Mouse (Mus musculus) lung, adult 2 months (tissue): ENCODE data around the gene Zc3h4. TPM values are rescaled to one million over a fixed set of nuclear protein-coding genes. Genes with fewer than 3 reads are reported as not detected.

Experiments
- DNase-seq: peaks from one replicate; pipeline ENCODE4 v3.0.0; 2022
- H3K4me1 ChIP-seq: fragments of 200-500 bp; 2 replicates; pipeline ENCODE4 v1.6.1; 2011; ENCODE audit warnings: low read length; ENCODE audit not compliant: control insufficient read depth, insufficient read depth
- H3K4me3 ChIP-seq: fragments of 200-500 bp; replicated peaks from 2 replicates; pipeline ENCODE3; 2011; ENCODE audit warnings: low read depth, mild to moderate bottlenecking, control low read depth, low read length; ENCODE audit errors: extremely low read depth
- CTCF ChIP-seq: fragments of 200-500 bp; IDR thresholded peaks from 2 replicates; pipeline ENCODE4 v1.5.1; 2011; ENCODE audit warnings: mild to moderate bottlenecking, low read length, control low read depth; ENCODE audit not compliant: insufficient read depth
- POLR2A ChIP-seq: fragments of 200-500 bp; IDR thresholded peaks from 2 replicates; pipeline ENCODE4 v1.6.1; 2011; ENCODE audit warnings: low read depth, mild to moderate bottlenecking, control low read depth, low read length, borderline replicate concordance; ENCODE audit errors: extremely low read depth
- WGBS: fragments of 180-500 bp; shearing (Covaris S2); methylation state at CpG from one replicate; pipeline ENCODE4 v1.1.7; 2018; 5-methylcytosine and 5-hydroxymethylcytosine counted together
- polyA plus RNA-seq: library from polyadenylated mRNA; depleted of rRNA; stranded (reverse); fragments of >200 nt; gene quantifications from 2 replicates; pipeline ENCODE4 v1.2.3, GENCODE M21; 2012

The Zc3h4 gene
- polyA plus RNA-seq, 1 experiment, result 45.9 TPM

DNA sequence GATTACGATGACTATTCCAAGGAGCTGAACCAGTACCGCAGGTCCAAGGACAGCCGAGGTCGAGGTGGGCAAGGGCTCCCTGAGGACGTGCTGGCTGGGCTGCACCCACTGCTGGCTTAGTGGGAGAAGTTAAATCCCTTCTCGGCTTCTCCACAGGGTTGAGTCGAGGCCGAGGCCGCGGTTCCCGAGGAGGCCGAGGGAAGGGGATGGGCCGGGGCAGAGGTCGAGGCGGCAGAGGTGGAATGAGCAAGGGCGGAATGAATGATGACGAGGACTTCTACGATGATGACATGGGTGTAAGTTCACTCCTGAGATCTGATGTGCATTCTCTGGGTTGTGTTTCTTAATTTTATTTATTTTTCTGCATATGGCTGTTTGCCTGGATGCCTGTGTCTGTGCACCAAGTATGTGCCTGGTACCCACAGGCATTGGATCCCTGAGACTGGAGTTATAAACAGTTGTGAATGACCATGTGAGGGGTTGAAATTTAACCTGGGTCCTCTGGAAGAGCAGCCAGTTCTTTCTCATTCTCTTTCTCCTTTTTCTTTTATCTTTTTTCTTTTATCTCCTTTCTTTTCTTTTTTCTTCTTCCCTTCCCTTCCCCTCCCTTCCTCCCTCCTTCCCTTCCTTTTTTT, 21.6 kb downstream of the Zc3h4 start:
- Histone ChIP-seq H3K4me3 (no peak overlapping the region), H3K4me1 (no peaks in the 10 kb centered on the region; the same call in 1 of the 2 replicates)
- no peak for TF ChIP-seq POLR2A
- DNase-seq, result no peak
- WGBS, result 86% methylated on average over 18 of the region's 18 CpGs

DNA sequence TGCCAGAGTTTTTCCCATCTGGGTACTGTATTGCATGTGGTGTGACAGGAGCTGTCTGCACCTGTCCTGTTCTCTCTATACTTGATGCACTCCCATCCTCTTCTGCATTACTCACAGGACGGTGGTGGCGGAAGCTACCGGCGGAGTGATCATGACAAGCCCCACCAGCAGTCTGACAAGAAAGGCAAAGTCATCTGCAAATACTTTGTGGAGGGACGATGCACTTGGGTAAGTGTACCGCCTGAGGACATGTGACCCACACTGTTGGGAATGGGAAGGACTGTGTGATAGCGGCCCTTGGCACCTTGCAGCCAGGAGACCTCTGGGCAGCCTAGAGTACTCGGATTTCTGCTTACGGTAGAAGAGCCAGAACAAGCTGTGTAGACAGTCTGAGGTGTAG, 23.0 kb downstream of the Zc3h4 start:
- WGBS, result 87% methylated on average over 9 of the region's 9 CpGs
- DNase-seq, result no peak

DNA sequence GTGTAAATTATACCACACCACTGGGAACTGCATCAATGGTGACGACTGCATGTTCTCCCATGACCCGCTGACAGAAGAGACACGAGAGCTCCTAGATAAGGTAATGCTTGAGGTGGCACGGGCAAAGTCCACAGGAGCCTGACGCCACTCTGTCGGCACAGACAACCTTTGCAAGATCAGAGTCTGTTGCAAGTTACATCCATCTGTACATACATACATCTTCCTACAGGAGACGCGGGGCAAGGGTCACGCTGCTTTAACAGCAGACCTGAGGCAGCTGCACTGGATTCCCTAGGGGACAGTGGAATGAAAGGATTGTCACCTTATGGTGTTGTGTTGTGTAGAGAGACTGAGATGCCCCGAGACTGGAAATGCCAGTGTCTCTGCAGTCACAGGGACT, 25.0 kb downstream of the Zc3h4 start:
- no peak for DNase-seq
- no peak for TF ChIP-seq CTCF
- no peak for TF ChIP-seq POLR2A
- Histone ChIP-seq H3K4me3 (no peak overlapping the region), H3K4me1 (no peaks in the 10 kb centered on the region)
- 89% methylated on average over 10 of the region's 10 CpGs for WGBS

More for the DNA sequence above, 23.0 kb downstream of the Zc3h4 start:
- TF ChIP-seq CTCF, result no peak
- no peak for TF ChIP-seq POLR2A
- Histone ChIP-seq H3K4me1 (no peaks in the 10 kb centered on the region; the same call in 1 of the 2 replicates), H3K4me3 (no peak overlapping the region)

DNA sequence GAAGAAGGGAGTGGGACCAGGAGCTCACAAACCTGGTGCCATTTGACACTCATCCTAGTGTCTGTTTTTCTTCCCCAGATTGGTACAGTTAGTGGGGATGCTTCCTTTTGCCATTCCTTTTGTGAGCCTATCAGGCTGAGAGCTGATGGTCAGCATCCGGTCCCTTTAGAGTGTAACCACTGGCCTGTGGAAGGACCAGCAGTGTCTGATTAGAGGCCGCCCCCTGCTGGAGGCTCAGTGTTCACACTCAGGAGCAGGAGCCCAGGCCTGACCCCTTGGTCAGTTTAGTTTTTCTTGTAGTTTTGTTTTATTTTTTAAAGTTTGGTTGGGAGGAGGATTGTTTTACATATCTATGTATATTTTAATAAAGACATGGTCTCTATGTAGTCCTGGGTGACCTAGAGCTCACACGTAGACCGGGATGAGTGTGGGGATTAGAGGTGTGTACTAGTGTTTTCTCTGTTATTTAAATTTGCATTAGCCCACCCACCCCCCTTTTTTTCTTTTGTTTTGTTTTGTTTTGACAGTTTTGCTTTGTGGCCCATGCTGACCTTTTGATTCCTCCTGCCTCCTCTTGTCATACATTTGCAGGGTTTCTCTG, 25.5 kb downstream of the Zc3h4 start:
- H3K4me3 ChIP-seq, result no peak overlapping the region
- WGBS, result 52% methylated on average over 4 of the region's 4 CpGs
- H3K4me1 ChIP-seq, result no peaks in the 10 kb centered on the region
- DNase-seq, result peak; percentile 81
- TF ChIP-seq POLR2A (no peak), CTCF (peak; percentile 79)

DNA sequence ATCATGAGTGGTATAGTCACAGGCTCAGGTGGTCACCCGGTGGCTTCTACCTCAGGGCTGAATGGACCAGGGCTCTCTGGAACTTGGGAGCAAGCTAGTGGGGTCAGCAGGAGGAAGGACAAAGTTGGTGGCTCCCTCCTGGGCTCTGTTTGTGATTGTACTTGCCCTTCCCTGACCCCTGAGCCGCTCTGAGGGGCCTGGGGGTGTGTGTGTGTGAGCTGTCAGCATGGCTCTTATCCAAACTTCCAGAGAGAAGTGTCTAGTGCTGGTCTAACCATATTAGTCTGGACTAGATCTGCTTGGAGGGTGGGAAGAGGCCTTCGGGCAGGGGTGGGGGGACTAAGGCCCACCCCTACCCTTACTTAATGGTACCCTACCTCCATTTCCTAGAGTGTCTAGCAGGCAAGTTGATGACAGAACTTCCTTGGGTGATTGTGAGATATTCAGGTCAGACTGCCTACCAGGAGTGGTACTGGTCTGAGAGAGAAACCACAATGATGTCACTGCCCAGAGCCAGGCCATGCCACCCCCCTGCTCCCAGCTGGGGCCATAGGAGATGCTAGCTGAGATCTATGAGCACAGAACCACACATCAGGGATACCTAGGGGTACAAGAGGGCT, 32.8 kb downstream of the Zc3h4 start:
- DNase-seq, result no peak

DNA sequence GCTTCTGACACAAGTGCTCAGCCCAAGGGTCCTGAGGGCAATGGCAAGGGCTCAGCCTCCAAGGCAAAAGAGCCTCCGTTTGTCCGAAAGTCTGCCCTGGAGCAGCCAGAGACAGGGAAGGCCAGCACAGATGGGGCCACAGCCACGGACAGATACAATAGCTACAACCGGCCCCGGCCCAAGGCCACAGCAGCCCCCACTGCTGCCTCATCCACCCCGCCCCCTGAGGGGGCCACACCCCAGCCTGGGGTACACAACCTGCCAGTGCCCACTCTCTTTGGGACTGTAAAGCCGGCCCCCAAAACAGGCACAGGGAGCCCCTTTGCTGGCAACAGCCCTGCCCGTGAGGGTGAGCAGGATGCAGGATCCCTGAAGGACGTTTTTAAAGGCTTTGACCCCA, 34.4 kb downstream of the Zc3h4 start:
- 87% methylated on average over 9 of the region's 9 CpGs for whole genome bisulfite sequencing

More for the DNA sequence above, 32.8 kb downstream of the Zc3h4 start:
- TF ChIP-seq POLR2A (no peak), CTCF (no peak)
- no peaks in the 10 kb centered on the region for H3K4me1 ChIP-seq
- H3K4me3 ChIP-seq, result no peak overlapping the region
- 63% methylated on average over 3 of the region's 3 CpGs for WGBS

DNA sequence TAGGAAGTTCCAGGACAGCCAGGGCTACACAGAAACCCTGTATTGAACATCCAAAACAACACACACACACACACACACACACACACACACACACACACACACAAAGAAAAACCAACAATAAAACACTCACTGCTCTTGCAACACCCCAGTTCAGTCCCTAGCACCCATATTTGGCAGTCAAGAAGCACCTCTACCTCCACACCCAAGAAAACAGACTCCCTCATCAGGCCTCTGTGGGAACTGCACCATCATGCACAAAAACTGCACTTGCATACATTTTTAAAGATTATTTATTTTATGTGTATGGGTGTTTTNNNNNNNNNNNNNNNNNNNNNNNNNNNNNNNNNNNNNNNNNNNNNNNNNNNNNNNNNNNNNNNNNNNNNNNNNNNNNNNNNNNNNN, 40.5 kb downstream of the Zc3h4 start:
- H3K4me3 ChIP-seq, result no peak overlapping the region
- H3K4me1 ChIP-seq, result peaks cover 6% of the 10 kb centered on the region
- TF ChIP-seq CTCF (no peak), POLR2A (no peak)
- DNase-seq, result no peak

More for the DNA sequence above, 34.4 kb downstream of the Zc3h4 start:
- H3K4me1 ChIP-seq, result no peaks in the 10 kb centered on the region
- no peak for DNase-seq
- TF ChIP-seq POLR2A (no peak), CTCF (no peak)
- H3K4me3 ChIP-seq, result no peak overlapping the region

DNA sequence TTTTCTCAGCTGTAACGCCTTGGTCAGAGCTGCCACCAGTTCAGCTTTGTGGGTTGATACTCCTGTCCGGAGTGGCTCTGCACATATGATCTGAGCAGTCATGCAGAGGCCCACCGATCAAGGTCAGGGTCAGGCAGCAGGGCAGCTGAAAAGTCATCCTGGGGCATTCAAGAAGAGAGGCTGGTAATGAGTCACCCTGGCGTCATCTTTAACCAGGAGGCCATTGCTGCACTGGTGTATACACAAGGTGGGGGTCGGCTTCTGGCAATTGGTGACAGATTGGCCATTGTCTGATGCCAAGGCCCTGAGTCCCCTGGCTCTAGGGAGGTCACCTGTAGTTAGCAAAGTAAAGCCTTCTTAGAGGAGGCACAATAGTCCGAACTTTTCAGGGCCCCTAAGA, 50.9 kb downstream of the Zc3h4 start:
- Histone ChIP-seq H3K4me3 (no peak overlapping the region), H3K4me1 (peaks cover 2% of the 10 kb centered on the region; the same call in 1 of the 2 replicates)
- TF ChIP-seq POLR2A (no peak), CTCF (no peak)
- DNase-seq, result no peak
- WGBS, result 77% methylated on average over 6 of the region's 6 CpGs

DNA sequence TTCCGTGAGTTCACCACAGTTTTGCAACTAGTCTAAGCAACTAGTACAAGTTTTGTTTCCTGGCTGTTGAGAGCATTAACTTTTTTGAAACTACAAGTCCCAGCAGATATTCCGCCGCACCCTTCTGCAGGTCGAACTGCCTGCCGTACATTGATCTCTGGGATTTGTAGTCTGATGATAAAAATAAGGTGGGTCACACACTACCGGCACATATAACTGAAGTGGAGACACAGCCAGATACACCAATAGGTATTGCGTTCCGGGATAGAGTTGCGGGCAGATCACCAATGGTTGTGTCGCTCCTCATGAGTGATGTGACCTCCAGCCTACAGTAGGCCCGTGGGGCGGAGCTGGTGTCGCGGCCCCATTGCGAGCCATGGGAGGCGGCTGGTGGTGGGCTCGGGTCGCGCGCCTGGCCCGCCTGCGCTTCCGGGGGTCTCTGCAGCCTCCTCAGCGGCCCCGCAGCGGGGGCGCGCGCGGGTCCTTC, 51.9 kb downstream of the Zc3h4 start, which contains the start of gene Tmem160:
Tmem160 (plus strand) TSS at position 193 of the 487 bp plus-strand sequence.
- DNase-seq, result peak; percentile 86
- WGBS, result under 1% methylated on average over 30 of the region's 30 CpGs
- no peak; the same call in 1 of the 2 replicates for TF ChIP-seq POLR2A
- no peak for TF ChIP-seq CTCF
- H3K4me1 ChIP-seq, result peaks cover 2% of the 10 kb centered on the region; the same call in 1 of the 2 replicates
- peak within 1 kb of the TSS; percentile 71 for H3K4me3 ChIP-seq

DNA sequence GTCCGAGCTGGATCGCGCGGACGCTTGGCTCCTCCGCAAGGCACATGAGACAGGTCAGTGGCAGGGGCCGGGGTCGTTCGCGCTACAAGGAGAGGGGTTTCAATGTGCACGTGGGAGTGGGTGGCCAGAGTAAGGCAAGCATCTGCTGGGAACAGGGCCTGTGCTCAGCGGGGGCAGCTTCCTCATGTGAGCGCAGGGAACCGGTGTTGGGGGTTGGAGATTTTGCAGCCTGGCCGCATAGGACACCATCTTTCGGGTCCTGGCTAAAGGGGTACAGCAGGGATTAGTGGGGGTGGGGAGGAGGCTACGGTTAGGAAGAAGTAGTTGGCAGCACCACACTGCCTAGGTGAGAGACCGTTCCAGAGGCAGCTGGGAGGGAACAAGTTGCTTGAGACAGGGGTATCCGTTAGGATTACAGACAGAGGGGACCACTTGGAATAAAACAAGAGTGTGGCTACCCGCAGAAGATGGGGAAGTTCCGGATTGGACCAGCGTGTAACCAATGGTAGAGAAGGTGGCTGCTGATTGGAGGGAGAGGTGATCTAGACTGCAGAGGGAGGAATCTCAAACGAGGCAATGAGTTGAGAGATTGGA, 52.5 kb downstream of the Zc3h4 start:
- WGBS, result under 1% methylated on average over 23 of the region's 23 CpGs
- Histone ChIP-seq H3K4me1 (peaks cover 2% of the 10 kb centered on the region; the same call in 1 of the 2 replicates), H3K4me3 (peak overlapping the region; percentile 71)
- TF ChIP-seq CTCF (no peak), POLR2A (no peak)
- peak; percentile 43 for DNase-seq
